Mouse (Mus musculus): ENCODE results near the gene 1700067P10Rik.

1700067P10Rik gene

DNA sequence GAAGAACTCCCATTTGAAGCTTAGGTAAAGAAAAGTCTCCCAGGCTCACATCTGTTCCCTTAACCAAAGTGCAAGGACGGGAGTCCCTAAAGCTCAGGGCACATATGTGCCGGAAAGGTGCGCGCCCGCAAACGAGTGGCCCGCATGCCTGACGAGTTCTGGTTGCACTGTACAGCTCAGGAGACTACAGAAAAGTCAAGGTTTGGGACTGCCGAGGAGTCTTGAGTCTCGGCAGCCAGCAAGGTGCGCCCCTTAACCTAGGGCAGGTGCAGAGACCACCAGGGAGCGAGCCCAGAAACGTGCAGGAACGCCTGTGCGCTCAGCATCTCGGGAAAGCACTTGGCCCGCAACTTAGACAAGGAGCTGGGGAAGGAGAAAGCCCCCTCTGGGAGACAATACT is 7.2 kb downstream of the 1700067P10Rik start:
- peak; percentile 45 for DNase-seq (ENCODE audit: low read depth, low spot score)

DNA sequence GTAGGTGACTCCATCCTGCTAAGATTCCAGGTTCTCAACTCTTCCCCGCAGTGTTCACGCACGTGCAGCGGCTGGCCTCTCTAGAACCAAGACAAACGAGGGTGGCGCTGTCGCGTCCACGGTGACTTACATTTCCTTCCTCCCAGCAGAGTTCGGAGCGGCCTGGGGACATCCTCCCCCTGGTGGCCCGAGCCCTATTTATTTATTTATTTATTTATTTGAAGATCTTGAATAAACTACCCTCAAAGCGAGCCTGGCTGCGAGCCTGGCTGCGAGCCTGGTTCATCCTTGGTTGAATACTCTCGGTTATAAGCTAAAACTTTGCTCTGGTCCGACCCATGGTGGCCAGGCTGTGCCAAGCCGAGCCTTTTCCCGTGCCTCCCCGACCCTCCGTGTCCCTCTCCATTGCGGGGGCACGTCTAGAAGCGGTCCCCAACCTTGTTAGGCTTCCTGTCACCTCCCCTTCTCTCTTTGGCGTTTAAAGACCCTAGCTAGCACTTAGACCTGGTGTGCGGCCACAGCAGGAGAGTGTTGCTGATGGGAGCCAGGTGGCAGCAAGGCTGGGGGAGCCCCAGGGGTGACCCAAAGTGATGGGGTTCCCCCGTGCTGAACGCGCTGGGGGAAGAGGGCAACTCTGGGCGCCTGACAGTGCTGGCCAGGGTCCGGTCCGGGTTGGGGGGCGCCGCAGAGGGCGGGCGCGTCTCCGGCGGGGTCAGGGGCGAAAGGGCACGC is 8.1 kb downstream of the 1700067P10Rik start:
- peak; percentile 81 for DNase-seq (ENCODE audit: low read depth, low spot score)

DNA sequence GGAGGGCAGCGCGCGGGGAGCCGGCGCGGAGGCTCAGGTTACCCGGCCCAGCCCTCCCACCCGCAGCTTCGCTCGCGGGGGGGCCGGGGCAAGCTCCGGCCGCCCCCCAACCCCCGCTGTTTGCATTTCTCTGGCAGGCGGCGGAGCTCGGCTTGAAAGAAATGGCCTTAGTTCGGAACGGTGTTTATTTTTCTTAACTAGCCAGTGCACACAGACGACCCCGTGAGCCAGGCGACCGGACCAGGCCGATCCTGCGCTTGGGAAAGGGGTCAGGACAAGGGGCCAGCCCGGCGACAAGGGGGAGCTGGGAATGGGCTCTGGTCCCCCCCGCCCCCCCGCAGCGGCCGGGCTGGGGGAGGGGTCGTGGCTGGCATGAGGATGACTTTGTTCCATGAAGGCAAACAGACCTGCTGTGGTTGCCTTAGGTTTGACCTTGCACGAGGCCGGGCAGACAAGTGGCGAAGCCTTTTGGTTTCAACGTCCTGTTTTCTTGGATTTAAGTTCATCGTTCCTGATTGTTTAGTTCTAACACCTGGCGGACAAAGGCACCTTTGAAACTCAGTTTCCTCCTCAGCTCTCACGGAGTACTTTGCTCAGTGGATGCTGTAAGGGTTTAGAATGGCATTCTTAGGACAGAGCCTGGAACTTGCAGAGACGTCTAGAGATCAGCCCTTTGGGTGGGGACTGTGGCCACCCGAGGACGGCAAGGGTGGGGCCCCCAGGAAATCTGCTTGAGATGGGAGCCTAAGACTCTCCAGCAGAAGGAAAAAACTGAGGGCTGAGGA is 8.8 kb downstream of the 1700067P10Rik start:
- DNase-seq (ENCODE audit: low read depth, low spot score): peak; percentile 85

DNA sequence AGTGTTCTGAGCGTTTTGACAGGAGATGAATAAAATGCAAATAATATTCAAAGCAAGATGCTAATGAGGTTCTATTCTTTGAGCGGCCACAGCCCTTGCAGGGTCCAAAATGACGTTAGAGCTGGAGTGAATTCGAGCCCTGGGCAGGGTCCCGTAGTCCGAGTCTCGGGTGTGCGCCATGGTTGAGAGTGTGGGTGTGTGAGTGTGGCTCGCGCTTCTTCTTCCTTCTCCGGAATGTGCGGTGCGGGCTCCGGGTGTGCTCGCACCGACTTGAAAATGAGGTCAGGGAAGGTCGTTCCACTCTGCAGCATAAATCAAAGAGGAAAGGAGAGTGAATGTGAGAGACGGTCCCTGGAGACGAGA is 9.4 kb downstream of the 1700067P10Rik start:
- peak; percentile 82 for DNase-seq (ENCODE audit: low read depth, low spot score)

DNA sequence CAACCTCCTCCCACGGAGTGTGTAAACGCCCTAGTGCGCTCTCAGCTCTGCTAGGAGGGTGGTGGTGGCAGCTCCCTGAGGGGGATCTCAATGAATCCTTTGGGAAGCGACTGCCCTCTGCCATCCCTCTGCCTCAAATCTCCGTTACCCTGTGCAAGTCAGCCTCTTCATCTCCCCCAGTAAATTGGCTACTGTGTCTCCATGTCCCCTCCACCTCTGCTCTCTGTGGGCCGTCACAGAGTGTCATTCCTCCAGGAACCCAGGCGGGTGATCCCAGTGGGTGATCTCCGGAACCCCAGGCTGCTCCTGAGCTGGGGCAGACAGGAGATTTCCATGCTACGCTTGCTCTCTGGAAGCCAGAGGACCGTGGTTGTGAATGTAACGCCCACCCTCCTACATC is 10.2 kb downstream of the 1700067P10Rik start:
- no peak for DNase-seq (ENCODE audit: low read depth, low spot score)

DNA sequence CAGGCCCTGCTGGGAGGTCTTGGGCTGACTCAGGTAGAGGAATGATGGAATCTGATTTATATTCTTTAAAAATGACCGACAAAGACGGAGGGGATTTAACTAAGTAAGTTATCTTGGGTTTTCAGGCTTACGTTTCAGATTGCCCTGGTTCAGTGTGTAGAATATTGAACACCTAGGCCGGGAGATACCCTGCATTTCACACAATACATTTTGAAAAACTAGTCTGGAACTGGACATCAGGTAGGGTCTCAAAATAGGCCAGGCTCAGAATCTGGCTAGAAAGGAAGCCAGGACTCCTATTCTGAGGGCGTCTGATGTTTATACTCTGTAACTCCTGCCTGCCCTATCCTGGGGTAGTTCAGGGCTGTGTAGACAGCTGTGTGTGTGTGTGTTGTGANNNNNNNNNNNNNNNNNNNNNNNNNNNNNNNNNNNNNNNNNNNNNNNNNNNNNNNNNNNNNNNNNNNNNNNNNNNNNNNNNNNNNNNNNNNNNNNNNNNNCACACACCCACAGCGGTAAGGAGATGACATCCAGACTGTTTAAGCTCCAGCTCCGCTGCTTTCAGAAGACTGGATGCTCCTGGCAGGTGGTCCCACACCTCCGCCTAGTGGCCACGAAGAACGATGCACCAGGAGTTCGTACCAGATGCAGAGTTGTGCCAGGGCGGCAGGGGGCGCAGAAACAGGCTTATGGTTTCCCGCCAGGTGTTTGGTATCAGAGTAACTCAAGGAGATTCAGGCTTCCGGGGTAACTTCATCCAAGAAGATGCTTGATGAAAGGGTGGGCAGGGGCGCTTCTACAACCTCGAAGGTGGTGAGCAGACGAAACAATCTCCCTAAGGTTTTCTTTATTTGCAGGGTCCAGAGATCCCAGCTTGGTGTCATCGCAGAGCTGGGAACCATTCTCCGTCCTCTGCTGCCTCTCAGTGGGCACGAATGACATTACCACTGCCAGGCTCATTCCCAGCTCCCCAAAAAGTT is 11.6 kb downstream of the 1700067P10Rik start:
- DNase-seq (ENCODE audit: low read depth, low spot score): peak; percentile 84

DNA sequence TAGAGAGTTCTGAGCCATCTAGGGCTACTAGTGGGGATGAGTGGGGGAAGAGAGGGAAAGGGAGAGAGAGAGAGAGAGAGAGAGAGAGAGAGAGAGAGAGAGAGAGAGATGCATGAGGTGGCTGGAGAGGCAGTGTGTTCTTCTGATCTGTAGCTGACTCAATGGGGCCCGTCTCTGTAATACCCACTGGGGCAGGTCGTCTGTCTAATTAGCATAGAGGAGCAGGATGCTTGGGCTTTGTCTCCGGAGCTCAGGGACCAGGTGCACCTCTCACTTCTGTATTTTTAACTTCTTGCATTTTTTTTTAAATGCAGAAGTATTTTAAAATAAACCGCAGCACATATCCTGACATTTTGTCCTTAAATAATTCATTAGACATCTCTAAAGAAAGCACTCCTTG is 18.2 kb downstream of the 1700067P10Rik start:
- DNase-seq (ENCODE audit: low read depth, low spot score): no peak

DNA sequence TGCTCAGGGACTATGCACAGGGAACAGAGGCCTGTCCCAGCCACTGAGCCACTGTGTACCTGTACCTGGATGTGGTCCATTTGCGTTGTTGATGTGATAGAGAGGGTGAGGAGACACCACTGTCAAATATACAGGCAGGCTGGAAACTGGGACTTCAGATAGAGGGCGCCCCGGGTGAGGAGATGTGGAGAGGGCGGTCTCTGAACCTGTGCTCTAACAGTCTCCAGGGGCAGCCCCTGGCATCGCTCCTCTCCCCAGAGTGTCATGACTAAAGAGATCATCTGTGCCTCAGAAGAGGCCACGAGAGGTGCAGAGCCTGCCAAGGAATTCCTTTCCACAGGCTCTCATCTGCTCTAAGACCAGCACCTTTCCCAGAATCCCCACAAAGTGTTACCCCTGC is 18.7 kb downstream of the 1700067P10Rik start:
- peak; percentile 30 for DNase-seq (ENCODE audit: low read depth, low spot score)

DNA sequence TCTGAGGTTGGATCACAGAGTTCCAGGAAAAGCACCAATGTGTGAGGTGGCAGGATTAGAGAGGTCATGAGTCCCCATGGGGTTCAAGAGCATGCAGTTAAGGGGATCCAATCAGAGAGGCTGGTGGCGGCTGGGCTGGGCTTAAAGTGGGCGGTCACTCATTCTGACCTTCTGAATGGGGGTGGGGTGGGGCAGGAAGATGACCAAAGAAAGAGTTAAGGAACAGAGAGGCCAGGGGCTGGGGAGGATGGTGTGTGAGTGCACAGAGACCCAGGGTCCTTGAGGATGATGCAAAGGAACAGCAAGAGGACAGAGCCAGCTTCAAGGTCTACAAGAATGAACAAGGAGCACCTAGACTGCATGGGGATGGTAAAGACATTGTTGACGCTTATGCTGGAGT is 19.4 kb downstream of the 1700067P10Rik start:
- peak; percentile 14 for DNase-seq (ENCODE audit: low read depth, low spot score)

DNA sequence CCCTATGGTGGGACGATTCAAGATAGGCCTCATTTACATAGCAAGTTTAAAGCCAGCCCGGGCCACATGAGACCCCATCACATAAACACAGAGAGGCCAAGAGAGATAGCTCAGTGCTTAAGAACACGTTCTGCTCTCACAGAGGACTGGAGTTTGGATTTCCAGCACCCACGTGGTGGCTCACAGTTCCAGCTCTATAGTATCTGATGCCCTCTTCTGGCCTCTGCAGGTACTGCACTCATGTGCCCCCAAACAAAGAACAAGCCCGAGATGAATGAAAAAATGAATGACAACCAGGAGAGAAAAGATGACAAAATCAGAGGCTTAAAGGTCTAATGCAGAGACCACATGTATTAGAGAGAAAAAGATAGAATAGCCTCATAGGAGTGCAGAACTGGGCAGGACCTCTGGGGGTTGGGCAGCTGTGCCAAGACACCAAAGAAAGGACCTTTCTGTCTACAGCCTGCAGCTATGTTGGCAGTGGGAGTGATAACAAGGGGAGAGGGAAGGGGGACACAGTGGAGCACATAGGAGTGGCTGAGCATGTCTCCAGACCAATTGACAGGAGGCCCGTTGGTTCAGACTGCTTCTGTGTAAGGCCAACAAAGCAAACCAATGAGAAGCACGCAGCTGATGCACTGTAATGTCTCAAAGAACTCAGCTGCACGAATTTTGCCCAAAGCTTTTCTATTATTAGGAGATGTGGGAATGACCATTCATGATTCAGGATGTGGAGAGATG is 21.6 kb downstream of the 1700067P10Rik start:
- peak; percentile 82 for DNase-seq (ENCODE audit: low read depth, low spot score)

DNA sequence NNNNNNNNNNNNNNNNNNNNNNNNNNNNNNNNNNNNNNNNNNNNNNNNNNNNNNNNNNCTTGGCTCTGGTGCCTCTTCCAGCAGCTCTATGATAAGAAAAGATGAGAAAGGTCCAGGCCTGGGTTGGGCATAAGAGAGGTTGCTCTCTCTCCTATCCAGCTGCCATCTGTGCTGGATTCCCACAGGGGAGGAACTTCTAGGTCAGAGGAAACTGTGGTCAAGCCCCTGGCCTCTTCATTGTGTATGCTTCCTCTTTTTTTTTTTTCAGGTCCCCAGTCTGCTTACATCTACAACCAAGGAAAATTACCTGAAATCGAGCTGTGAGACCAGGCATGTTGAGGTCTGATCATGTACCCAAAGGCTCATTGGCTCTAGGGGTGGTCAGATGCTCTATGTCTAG is 29.5 kb downstream of the 1700067P10Rik start:
- DNase-seq (ENCODE audit: low read depth, low spot score): no peak

DNA sequence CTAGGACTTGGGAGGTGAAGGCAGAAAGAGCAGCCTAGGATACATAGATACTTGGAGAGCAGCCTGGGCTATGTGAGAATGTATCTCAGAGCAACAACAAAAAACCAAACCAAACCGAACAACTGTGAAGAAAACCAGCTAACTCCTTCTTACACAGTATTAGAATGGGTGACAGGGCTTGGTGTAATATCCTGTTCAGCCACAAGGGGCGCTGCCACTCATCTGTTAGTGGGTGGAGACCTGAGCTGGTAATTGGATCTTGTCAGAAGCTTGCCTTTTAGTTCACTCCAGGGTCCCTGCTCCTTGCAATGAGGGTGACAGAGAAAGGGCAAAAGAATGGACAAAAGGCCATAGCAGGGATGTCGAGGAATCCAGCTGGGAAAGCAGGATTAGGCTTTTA is 30.5 kb downstream of the 1700067P10Rik start:
- peak; percentile 86 for DNase-seq (ENCODE audit: low read depth, low spot score)

DNA sequence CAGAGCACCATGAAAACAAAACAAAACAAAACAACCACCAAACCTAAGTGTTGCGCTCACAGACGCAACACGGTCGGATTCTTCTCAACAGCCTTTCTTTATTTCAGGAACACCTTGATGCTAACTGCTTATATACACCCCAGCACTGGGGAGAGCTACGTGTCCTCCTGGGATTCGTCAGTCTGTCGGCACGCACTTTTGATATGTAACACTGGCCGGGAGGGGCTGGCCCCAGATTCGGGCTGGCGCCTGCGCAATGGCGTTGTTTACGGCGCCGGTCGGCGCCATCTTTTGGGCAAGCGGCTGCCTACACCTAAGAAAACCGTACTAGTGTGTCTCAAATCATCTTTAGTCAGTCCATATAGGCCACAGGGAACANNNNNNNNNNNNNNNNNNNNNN is 31.3 kb downstream of the 1700067P10Rik start:
- DNase-seq (ENCODE audit: low read depth, low spot score): peak; percentile 78

DNA sequence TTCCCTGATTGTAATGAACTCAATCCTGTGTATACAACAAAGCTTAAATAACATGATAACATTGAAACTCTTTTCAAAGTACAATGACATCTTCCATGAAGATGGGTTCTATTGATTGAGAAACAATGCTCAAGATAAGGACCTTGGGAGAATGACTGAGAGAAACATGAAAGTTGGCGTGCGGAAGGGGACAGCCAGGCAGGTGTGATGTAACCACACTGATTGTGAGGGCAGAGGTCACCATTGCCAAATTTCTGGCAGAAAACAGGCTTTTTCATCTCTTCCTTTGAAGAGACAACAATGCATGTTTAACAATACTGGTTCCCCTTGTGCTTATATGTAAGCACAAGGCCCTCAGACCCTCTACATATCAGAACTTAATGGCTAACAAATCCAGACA is 43.7 kb downstream of the 1700067P10Rik start:
- no peak for DNase-seq (ENCODE audit: low read depth, low spot score)

All from ES-CJ7 (cell line).